Mouse (Mus musculus) layer of hippocampus, adult 18-20 months (tissue): ENCODE measurements around the gene Csrnp3. TPM values are rescaled to one million over a fixed set of nuclear protein-coding genes. Genes with fewer than 3 reads are reported as not detected.

ENCODE experiments used
- DNase-seq, 2 experiments: peaks; one replicate each; pipeline ENCODE4 v3.0.0; 2022; ENCODE audit warnings: low spot score in 2 of 2
- total RNA-seq, 2 experiments: library from RNA; stranded (reverse); gene quantifications; 2 replicates each; pipeline ENCODE4 v1.2.3; 2021

The Csrnp3 gene
- total RNA-seq, 2 experiments from 2014 or later: 74.2 to 76.7 TPM

DNA sequence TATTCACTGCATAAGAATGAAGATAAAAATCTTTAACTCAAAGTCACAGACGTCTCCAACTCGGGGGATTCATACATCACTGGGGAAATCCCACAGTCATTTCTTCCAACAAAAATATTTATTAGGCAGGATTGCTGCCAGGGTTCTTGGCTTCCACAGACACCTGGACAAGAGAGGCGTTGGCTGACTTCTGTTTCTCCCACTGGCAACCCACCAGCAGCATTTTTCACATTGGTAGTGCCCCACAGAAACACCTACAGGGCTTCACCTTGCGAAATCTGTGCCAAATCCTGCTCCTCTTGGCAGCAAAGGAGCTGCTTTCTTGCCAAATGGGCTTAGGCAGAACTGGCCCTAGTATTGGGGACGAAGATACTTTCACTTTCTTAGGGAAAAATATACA is 94.8 kb downstream of the Csrnp3 start:
- no peak for DNase-seq

DNA sequence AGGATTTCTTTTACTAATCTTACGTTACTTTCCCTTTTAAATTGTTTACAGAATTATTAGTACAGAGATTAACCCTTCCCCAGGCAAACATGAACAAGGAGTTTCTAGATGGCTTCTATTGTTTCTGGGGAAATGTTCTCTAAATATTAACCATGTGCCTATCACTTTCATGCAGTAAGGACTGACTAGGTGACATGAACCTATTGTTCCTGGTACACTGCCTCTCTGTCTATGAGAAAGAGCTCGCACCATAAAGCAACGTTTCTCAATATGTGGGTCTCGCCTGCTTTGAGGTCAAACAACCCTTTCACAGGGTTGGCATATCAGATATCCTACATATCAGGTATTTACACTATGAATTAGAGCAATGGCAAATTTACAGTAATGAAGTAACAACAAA is 96.8 kb downstream of the Csrnp3 start:
- DNase-seq: no peak

DNA sequence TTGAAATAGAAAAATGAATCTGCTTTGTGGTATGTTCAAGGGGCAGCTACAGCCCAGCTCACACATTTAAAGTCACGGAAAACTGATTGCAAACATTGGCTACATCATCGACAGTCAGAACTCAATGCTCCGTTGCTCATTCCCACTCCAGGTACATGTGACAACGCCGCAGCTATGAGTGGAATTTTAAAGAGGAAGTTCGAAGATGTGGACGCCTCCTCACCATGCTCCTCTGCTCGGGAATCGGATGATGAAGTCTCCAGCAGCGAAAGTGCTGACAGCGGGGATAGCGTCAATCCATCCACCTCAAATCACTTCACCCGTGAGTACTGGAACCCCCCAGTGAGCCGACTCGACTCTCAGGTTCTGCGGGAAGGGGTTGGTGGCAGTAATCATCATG is 103.2 kb downstream of the Csrnp3 start:
- DNase-seq: no peak

DNA sequence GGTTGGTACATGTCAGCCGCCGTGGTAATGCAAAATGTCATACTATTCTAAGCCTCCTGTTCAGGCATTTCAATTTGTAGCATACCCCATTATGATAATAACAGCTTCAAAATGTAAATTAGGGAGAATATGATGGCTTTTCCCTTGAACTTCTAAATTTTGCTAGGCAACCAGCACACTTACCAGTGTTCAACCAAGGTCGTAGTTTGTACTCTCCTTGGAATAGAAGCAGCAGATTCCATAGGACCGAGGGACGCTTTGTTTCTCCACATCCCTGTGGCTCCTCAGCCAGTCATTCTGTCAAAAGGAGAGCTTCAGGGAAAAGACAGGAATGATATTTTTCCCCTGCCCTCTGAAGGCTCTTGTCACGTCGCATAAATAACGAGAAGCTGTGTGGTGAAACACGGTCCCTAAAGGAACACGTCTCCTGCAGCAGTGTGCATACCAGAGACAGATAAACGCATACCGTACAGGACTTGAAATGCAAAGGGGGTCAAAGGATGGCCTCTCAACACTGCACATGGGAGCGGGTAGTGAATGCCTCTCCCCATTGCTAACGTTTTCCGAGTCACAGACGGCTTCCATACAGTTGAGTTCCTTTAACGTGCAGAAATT is 108.3 kb downstream of the Csrnp3 start:
- no peak for DNase-seq

DNA sequence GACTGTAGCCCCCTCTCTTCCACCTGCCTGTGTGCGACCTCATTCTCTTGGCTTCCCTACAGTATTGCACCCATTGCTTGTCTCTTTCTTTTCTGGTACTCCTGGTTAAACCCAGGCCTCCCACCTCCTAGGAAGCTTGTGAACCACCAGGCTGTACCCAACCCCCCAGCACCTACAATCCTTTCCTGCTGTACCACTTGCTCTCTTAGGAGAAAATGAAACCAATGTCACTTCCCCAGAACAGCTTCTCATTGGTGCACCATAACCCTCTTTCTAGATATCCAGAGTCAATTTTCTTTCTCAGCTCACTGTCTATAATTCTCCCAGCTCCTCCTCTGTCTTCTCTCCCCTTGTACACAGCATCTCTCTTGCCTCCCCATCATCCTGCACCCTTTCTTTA is 110.2 kb downstream of the Csrnp3 start:
- no peak for DNase-seq

DNA sequence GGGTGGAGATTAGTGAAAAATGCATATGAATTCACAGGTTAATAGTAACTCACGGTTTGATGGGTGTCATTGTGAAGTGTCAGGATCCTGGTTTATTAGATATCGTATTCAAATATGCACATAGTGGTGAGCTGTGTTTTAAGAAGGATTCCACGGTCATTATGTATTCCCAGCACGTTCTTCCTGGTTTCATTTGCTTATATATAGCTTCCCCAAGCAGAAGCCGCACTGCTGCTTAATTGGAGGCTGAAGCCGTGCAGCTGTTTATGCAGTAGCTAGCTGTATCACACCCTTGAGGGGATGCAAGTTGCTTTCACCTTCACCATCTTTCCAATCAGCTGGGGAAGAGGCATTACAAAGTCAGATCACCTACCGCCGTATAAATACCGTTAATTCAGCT is 111.2 kb downstream of the Csrnp3 start:
- no peak for DNase-seq

DNA sequence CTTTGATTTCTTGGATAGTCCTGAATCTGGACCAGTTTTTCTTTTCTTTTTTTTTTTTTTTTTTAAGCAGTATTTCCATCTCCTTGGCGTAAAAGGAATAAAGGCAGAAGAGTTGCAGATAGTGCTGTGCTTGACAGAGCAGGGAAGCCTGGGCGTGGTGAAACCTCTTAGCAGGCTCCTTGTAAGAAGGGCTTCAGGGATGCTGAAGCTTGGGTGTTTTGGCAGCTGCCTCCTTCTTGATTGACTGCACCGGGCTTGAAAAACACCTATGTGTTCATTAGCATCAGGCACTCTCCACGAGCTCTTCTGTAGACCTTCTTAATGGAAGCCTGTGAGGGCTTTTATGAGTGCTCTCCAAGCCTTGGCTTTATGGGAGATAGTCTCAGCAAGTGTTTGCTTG is 117.9 kb downstream of the Csrnp3 start:
- DNase-seq: no peak

DNA sequence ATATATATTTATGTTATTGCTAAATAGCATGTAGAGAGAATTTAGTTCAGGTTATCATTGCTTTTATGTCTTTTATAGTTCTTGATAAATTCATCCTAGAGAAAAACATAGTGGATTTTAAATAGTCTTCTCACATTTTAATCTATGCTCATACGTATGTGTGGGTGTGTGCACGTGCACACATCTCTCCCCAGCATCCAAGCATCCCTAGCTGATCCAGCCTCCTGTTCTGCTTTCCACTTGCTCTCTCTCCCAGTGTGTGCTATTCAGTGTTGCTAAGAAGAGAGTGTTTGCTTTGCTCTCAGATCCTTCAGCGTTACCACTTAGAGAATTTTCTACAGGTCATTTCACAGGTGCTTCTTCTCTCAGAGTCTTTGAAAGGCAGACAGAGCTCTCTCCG is 123.2 kb downstream of the Csrnp3 start:
- no peak for DNase-seq

DNA sequence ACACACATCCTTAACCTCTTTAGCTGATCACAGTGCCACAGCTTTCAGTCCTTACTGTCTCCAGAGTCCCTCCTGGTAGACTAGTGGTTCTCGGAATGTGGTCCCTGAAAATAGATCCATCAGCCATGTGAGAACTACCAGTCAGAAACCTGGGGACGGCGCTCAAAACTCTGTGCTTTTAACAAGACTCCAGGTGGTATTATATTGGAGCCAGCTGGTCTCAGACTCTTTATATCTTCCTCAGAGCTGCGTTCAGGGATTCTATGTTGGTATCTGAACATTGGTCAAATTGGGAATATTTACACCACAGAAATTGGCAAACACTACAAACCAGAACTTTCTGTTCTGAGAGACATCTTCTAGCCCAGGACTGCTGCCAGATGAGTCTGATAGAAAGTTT is 128.3 kb downstream of the Csrnp3 start:
- no peak for DNase-seq

DNA sequence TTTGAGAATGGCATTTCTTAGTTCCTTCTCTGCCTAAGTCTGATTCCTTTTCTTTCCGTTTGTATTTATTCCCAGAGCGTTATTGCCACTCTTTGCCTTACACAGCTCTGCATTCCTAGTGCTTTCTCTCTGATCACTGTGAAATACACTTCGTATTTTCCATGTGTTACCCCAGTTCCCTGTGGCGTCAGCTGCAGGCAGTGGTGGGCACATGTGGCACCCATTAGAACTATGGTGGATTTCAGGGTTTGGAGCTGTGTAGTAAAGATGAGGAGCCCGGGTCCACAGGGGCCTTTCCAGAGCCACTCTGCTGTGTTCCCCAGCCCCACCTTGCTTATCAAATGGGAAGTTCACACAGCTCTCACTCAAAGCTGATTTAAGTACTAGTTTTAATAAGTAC is 129.8 kb downstream of the Csrnp3 start:
- DNase-seq: no peak

DNA sequence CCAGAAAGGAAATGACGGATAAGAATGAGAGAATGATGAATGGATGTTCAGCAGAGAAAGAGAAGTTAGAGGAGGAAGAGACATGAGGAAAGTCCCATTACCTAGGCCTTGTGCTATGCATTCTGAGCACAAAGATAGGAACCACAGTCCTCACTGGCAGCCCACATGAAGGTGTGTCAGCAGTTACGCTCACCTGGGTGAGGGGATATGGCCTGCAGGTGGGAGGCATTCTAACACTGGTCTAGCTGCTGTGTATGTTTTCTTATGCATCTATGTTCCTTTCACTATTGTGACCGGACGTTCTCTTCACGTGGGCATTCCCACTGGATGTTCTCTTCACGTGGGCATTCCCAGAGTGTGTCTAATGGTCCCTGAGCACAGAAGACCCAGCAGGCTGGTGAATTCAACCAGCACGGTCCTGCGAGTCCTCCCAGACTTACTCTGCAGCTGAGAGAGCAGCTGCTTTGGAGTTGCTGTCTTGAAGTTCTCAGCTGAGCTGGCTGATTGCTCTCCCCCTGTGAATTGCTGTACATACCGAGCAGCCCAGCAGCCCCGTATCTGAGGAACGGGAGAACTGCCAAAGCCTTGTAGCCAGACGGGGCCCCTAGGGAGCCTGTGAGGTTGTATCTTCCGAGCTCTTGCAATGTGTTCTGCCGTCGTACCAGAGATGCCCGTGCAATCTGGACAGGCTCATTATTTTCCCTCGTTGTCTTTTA is 133.9 kb downstream of the Csrnp3 start:
- DNase-seq: peak; percentile 50 to 64

DNA sequence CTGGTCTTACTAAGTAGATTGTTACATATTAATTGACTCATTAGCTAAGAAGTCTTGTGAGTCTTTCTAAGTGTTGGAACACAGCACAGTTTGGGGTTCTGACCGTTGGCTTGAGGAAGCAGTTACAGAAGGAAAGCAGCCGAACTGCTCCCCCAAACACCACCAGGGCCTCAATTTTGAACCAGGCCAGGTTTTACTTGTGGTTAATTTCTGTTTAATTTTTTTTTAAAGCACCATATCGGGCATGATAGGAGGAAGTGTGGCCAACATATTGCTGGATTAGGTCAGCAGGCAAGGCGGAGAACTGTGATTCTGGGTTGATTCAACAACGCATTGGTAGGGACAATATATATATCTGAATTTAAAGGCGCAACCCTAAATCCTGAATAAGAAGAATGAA is 135.9 kb downstream of the Csrnp3 start:
- no peak for DNase-seq

DNA sequence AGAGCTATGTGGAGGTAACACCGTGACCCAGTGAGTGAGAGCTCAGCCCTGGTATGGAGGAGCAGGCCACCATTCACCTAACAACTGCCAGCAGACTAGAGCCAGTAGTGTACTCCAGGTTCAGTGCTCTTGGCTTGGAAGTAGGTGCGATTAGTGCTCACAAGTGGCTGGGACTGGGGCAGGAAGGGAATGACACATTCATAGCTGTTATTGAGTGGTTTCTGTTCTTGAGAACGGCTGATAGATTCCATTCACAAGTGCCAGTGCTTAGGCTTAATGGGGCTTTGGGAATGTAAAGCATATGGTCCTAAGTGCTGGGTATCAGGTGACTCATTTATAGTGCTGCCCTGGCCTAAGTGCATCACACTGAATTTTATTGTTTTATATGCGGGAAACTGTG is 136.4 kb downstream of the Csrnp3 start:
- DNase-seq: no peak

DNA sequence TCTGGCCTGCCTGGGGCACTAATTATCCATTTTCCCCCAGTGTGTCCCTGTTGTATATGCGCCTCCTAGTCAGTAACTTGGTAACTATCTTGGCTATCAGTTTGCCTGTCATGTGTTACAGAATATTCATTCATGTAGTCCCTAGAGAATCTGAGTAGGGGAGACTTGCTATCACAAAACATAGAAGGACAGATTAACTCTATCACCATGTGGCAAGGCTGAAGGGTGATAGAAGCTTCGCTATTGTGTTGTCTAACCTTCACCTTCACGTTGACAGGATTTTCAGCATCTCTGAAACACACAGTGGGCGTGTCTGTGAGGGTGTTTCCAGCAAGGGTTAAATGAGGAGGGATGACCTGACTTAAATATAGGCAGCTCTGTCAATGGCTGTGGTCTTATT is 140.1 kb downstream of the Csrnp3 start:
- no peak for DNase-seq

DNA sequence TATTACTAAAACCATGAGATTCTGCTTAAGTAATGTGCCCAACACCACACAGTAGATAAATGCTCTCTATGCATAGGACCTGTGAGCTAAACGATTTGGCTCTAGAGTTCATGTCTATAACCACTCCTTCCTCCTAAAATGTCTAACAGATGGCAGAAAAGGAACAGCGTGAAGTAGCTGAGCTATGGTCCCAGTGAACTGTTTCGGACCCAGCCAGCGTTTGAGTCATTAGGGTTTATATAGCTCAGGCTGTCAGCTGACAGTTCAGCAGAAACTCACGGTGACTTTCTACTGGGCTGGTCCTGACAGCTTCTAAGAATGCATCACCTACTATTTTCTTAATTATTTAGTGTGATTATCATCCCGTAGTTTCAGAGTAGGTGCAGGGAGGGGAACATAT is 141.5 kb downstream of the Csrnp3 start:
- DNase-seq: no peak

DNA sequence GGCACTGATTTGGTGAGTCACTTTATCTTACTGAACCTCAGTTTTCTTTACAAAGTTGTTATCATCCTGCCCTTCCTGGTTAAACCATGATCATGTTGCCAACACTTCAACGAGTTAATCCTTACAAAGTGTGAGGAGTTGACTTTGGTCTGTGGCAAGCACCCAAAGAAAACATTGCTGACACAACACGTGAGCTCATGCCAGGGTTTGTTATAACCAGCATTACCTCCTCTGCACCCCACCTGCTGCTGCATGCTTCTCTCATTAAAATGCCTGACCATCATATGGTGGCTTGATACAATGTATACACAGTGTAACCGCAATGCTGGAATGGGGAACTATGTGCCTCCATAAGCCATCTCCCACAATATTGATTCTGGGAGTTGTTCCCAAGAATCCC is 142.0 kb downstream of the Csrnp3 start:
- no peak for DNase-seq

DNA sequence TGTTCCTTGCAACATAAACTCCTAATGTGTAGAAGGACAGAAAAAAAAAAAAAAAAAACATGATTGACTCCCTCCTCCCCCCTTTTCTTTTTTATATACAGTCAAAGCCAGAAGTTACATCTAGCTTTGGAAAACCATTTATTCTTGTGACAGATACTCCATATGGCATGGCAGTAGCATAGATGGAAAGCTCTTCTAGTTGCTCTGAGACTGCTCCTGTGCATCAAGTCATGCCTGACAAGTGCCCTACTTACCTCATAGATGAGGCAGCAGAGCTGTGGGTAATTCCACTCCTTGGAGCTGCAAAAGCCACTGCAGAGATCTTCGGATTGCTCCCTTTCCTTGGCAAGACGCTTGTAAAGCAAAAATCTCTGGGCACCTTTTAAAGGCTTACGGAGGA is 143.2 kb downstream of the Csrnp3 start:
- DNase-seq: no peak

DNA sequence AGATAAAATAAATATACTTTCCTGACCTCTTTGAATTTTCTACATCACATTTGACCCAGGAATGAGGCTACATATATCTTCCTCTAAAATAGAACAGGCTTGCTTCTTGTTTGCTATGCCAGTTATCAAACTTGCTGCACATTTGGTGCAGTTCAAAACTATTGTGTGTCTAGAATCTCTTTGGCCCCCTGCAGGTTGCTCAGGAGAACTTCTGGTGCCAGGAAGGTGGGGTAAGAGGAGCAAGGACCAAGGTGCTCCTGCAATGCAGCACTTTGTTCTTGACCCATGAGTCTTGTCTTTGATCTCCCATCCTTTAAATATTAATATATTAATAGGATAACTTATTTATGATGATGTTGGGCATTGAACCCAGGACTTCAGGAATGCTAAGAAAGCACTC is 144.5 kb downstream of the Csrnp3 start:
- DNase-seq: no peak

DNA sequence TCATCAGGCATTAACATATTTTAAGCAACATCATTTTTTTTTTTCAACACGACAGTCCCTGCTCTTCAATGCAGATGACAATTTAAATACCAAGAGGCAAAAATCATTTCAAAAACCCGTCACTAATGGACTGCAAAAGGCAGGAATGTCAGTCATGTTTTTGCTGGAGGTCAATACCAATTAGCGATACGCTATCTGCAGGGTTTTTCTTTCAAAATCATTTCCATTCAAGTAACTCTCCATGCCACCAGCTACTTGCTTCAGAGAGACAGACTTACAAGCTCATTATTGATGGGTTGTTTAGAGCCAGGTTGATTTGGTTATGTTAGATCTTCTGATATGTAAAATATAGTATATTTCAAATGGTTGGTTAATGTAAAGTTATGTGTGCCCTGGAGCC is 145.2 kb downstream of the Csrnp3 start:
- DNase-seq: no peak

DNA sequence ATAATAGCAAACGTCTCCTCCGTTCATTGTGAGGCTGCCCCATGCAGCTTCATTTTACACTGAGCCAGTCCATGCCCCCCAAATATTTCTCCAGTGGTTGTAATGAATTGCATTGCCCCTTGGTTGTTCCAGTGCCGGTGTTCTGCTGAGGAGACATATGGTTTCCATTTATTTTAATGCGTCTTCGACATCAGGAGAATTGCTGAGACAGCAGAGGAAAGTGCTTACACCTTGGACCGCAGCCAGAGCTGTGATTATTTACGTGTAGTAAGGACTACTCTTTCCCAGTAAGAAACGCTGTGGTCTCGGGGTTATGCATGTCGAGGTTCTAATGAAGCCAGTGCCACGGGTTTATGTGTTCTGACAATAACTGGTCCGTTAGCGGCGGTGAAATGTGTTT is 147.8 kb downstream of the Csrnp3 start:
- peak in 1 of 2 experiments; percentile 33 for DNase-seq

DNA sequence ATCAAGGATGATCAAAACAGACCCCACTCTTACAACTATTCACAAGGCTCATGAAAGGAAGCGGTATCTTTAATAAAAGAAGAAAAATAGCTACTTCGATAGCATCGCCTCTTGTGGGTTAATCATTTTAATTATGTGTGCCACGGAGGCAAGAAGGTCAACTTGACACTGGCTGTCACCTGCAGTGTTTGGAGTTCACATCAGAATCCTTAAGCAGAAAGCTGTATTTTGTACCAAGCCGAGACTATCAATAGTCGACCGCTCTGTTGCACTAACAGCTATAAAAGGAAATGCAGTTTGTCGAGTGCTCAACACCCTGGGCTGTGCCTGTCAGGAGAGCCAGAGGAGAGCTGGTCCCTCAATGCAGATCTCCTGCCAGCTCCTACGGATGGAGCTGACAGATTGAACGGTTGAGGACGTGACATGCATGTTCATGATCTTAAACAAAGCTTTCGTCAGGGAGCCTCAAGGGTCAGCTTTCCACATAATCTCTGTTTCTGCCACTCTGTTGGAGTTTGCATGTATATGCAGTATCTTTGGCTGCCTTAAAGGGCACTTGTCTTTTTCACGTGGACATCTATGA is 149.4 kb downstream of the Csrnp3 start:
- DNase-seq: peak in 1 of 2 experiments; percentile 38

DNA sequence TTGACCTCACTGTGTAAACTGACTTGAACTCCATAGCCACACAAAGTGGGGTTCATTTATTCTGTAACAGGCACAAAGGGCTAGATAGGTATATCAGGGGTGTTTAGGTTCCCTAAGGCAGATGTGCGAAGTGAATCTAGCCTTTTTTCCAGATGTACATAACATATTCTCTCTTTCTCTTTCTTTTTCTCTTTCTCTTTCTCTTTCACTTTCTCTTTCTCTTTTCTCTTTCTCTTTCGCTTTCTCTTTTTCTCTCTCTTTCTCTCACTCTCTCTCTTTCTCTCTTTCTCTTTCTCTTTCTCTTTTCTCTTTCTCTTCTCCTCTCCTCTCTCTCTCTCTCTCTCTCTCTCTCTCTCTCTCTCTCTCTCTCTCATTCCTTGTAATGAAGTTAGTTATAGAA is 153.2 kb downstream of the Csrnp3 start:
- DNase-seq: no peak
